Mouse (Mus musculus): ENCODE data around the gene Dusp15. TPM values are rescaled to one million over a fixed set of nuclear protein-coding genes. Genes with fewer than 3 reads are reported as not detected.

Dusp15 gene
- polyA plus RNA-seq, 1 experiment from 2014 or later = 0.07 TPM

Other genes starting within 250 kb of the Dusp15 start
- gene Id1, start 215.4 kb downstream of the Dusp15 start, polyA plus RNA-seq (2014; fragmentation: Nextera tagmentation; extraction: Ambion mirVana) = 95.3 and 98.1 TPM in 2 replicates
- 22.4 and 22.5 TPM in 2 replicates for gene Cox4i2, start 197.5 kb downstream of the Dusp15 start, polyA plus RNA-seq (2014; fragmentation: Nextera tagmentation; extraction: Ambion mirVana)
- 69.8 and 73.1 TPM in 2 replicates for gene Bcl2l1, start 120.0 kb downstream of the Dusp15 start, polyA plus RNA-seq (2014; fragmentation: Nextera tagmentation; extraction: Ambion mirVana)
- 81.0 and 88.3 TPM in 2 replicates for gene Tpx2, start 103.7 kb downstream of the Dusp15 start, polyA plus RNA-seq (2014; fragmentation: Nextera tagmentation; extraction: Ambion mirVana)
- not detected in 2 replicates for gene Mylk2, start 40.3 kb downstream of the Dusp15 start, polyA plus RNA-seq (2014; fragmentation: Nextera tagmentation; extraction: Ambion mirVana)
- 0.52 and 0.83 TPM in 2 replicates for gene Foxs1, start 18.5 kb downstream of the Dusp15 start, polyA plus RNA-seq (2014; fragmentation: Nextera tagmentation; extraction: Ambion mirVana)
- gene Ttll9, start 10.8 kb upstream of the Dusp15 start, polyA plus RNA-seq (2014; fragmentation: Nextera tagmentation; extraction: Ambion mirVana) = 0.76 TPM in 1 of 2 replicates, not detected in the other
- 60.8 and 75.6 TPM in 2 replicates for gene Pdrg1, start 63.7 kb upstream of the Dusp15 start, polyA plus RNA-seq (2014; fragmentation: Nextera tagmentation; extraction: Ambion mirVana)
- gene Xkr7, start 80.2 kb upstream of the Dusp15 start, polyA plus RNA-seq (2014; fragmentation: Nextera tagmentation; extraction: Ambion mirVana) = not detected in 2 replicates
- gene Ccm2l, start 114.3 kb upstream of the Dusp15 start, polyA plus RNA-seq (2014; fragmentation: Nextera tagmentation; extraction: Ambion mirVana) = 5.2 and 6.1 TPM in 2 replicates
- 0.87 and 1.6 TPM in 2 replicates for gene Hck, start 156.8 kb upstream of the Dusp15 start, polyA plus RNA-seq (2014; fragmentation: Nextera tagmentation; extraction: Ambion mirVana)
- gene Tm9sf4, start 209.6 kb upstream of the Dusp15 start, polyA plus RNA-seq (2014; fragmentation: Nextera tagmentation; extraction: Ambion mirVana) = 73.2 and 75.8 TPM in 2 replicates

All from heart, embryonic 11.5 days (tissue).